Mouse (Mus musculus) heart, embryonic 13.5 days (tissue): ENCODE data around the gene Kctd20. TPM values are rescaled to one million over a fixed set of nuclear protein-coding genes. Genes with fewer than 3 reads are reported as not detected.

ENCODE experiments used
- ATAC-seq: fragments of 200-750 bp; cut with Nextera tagmentation; 2 replicates; pipeline ENCODE4 v1.8.0; 2017; ENCODE audit warnings: moderate TSS enrichment; ENCODE audit not compliant: insufficient number of reproducible peaks, low FRiP score, low TSS enrichment; ENCODE audit errors: extremely low read depth
- H3K27ac ChIP-seq: fragments of 300-500 bp; sonication (generic); replicated peaks from 2 replicates; pipeline ENCODE4 v1.5.1; 2015; ENCODE audit warnings: moderate library complexity, mild to moderate bottlenecking, inconsistent platforms
- H3K27me3 ChIP-seq: fragments of 300-500 bp; sonication (generic); replicated peaks from 2 replicates; pipeline ENCODE4 v1.6.1; 2015; ENCODE audit warnings: mild to moderate bottlenecking, inconsistent platforms
- H3K36me3 ChIP-seq: fragments of 300-500 bp; sonication (generic); 2 replicates; pipeline ENCODE4 v1.6.1; 2015; ENCODE audit warnings: mild to moderate bottlenecking, inconsistent platforms
- H3K4me1 ChIP-seq: fragments of 300-500 bp; sonication (generic); 2 replicates; pipeline ENCODE4 v1.6.1; 2015; ENCODE audit warnings: inconsistent platforms
- H3K4me2 ChIP-seq: fragments of 300-500 bp; sonication (generic); 2 replicates; pipeline ENCODE4 v1.6.1; 2015; ENCODE audit warnings: inconsistent platforms, mild to moderate bottlenecking, moderate library complexity
- H3K4me3 ChIP-seq: fragments of 300-500 bp; sonication (generic); 2 replicates; pipeline ENCODE4 v1.5.1; 2015; ENCODE audit warnings: moderate library complexity, mild to moderate bottlenecking, inconsistent platforms
- H3K9ac ChIP-seq: fragments of 300-500 bp; sonication (generic); 2 replicates; pipeline ENCODE4 v1.6.1; 2015; ENCODE audit warnings: inconsistent platforms, mild to moderate bottlenecking, moderate library complexity
- H3K9me3 ChIP-seq: fragments of 300-500 bp; sonication (generic); 2 replicates; pipeline ENCODE4 v1.6.1; 2016; ENCODE audit warnings: inconsistent platforms
- WGBS: fragments of 180-500 bp; shearing (Covaris S2); methylation state at CpG from one replicate; pipeline ENCODE4 v1.1.7; 2015; ENCODE audit warnings: mixed read lengths; 5-methylcytosine and 5-hydroxymethylcytosine counted together
- polyA plus RNA-seq: library from polyadenylated mRNA; unstranded; fragments of >200 nt; fragmentation: Nextera tagmentation; extraction: Ambion mirVana; gene quantifications from 2 replicates; pipeline ENCODE4 v1.2.1, GENCODE M21; 2015

Kctd20 gene
- polyA plus RNA-seq, 1 experiment from 2014 or later, result 59.9 TPM

DNA sequence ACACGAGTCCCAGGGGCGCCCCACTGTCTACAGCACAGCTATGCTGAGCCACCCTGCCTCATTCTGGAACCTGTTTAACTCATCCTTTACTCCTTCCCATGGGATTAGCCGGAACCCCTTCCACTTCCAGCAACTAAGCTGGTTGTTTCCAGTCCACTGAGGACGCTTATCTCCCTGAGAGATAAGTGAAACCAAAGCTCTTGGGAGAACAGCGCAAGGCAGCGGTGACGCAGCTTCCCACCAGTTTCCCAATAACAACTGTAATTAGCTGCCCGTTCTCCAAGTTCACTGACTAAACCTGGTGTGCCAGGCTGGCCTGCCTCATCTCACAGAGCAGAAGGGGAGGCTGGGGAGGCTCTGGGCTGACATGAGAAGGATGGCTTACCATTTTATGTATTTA lies 30.7 kb upstream of the Kctd20 start:
- Histone ChIP-seq H3K9ac (no peak overlapping the region), H3K36me3 (no peaks in the 10 kb centered on the region), H3K4me2 (peak overlapping the region; percentile 38), H3K4me1 (peaks cover 7% of the 10 kb centered on the region), H3K9me3 (no peaks in the 10 kb centered on the region), H3K27ac (no peak overlapping the region), H3K4me3 (no peak overlapping the region), H3K27me3 (no peaks in the 10 kb centered on the region)
- 26% methylated on average over 8 of the region's 8 CpGs for WGBS
- no peak for ATAC-seq

DNA sequence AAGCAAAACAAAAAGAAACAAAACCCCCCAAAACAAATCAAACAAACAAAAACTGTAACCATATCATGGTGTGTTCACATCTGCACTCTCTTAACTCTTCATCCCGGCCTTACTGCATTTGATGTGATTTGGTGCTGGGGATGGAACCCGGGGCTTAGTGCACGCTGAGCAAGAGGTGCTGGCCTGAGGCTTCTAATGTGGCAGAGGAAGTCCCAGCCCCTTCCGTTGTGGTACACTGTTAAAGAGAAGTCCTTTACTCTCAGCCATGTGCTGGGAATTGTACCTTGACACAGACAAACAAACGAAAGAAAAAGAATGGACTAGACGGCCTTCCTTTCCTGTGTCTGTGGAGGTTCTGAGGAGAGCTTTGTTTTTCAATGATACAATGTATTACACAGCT lies 29.7 kb upstream of the Kctd20 start:
- H3K9ac ChIP-seq, result no peak overlapping the region
- H3K4me3 ChIP-seq, result no peak overlapping the region
- H3K27me3 ChIP-seq, result no peaks in the 10 kb centered on the region
- H3K4me2 ChIP-seq, result no peak overlapping the region
- H3K36me3 ChIP-seq, result no peaks in the 10 kb centered on the region
- H3K4me1 ChIP-seq, result peaks cover 13% of the 10 kb centered on the region
- H3K9me3 ChIP-seq, result no peaks in the 10 kb centered on the region
- WGBS, result 54% methylated on average over 6 of the region's 6 CpGs
- no peak overlapping the region for H3K27ac ChIP-seq
- ATAC-seq, result no peak

DNA sequence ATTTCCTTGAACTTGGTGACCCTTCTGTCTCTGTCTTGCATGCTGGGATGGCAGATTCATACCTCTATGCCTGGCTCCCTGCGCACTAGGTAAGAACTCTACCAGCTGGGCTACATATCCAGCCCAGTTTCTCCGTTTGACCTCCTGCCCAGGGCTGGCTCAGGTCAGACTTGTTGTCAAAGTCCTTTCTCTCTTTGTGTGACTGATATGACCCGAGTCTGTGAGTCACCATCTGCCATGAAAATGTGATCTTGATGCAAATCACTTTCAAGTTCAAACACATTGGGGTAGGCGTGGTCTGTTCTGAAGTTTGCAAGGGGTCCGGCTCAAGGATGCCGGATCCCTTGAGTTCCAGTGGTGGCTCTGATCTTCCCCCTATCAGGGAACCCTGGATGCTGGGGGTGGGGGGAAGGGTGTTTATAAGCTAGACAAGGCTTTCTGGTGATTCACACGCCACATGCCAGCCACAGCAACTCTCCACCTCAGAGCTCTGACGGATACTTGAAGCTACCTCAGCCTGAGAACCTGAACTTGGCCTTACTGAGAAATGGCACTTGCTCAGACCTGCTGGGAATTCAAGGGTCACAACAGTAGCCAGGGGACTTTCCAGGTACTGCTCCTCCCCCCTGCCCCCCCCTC lies 26.7 kb upstream of the Kctd20 start:
- H3K36me3 ChIP-seq, result no peaks in the 10 kb centered on the region
- H3K4me1 ChIP-seq, result peaks cover 19% of the 10 kb centered on the region
- no peak overlapping the region for H3K4me2 ChIP-seq
- no peak overlapping the region for H3K4me3 ChIP-seq
- no peak overlapping the region for H3K27ac ChIP-seq
- ATAC-seq, result no peak
- no peak overlapping the region for H3K9ac ChIP-seq
- no peaks in the 10 kb centered on the region for H3K27me3 ChIP-seq
- 75% methylated on average over 8 of the region's 8 CpGs for WGBS
- H3K9me3 ChIP-seq, result no peaks in the 10 kb centered on the region

DNA sequence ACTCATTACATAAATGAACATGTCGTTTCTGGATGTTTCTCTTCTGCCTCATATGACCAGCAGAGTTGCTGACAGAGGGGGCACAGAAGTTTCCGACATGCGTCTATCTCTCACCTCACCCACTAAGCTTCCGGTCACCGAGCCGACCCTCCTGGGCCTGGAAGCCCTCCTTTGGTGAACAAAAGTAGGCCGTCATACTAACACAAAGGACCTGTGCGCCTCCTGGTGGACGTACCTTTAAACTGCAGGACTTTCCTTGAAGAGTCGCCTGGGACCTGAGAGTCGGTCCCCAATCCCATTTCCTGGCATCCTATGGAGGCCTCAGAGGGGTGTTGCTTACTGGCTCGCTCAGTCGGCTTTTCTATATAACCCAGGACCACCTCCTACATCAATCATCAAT lies 25.4 kb upstream of the Kctd20 start:
- no peaks in the 10 kb centered on the region for H3K36me3 ChIP-seq
- peak overlapping the region; percentile 39; the same call in 1 of the 2 replicates for H3K4me2 ChIP-seq
- WGBS, result 9% methylated on average over 13 of the region's 13 CpGs

DNA sequence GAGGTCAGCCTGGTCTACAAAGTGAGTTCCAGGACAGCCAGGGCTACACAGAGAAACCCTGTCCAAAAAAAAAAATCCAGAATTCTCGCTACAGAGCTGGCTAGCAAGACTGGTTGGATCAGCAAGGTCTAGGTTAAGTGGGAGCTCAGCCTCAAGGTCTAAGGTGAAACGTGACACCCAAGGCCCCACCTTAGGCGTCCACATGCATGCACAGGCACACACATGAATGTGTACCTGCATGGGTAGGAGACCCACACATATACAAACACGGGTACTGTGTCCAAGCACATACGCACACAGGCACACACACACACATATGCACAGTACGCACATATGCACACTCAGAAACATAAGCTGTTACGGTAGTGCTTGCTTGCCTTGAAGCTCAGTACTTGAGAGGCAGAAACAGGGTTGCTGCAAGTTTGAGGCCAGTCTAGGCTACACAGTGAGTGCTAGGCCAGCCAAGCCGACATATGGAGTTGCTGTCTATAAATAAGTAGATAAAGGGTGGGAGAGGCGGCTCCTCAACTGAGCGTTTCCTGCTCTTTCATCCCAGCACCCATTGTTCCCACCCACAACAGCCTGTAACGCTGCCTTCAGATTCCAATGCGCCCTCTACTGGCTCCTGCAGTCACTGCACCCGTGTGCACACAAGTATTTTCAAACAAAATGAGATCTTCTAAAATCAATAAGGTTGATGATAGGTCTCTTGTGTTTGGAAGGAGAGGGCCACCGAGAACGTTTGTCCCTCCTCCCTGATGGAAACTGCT lies 24.7 kb upstream of the Kctd20 start:
- H3K9me3 ChIP-seq, result no peaks in the 10 kb centered on the region

More for the DNA sequence above, 25.4 kb upstream of the Kctd20 start:
- Histone ChIP-seq H3K27me3 (no peaks in the 10 kb centered on the region), H3K9me3 (no peaks in the 10 kb centered on the region), H3K27ac (no peak overlapping the region), H3K9ac (0 out of 2 replicates have a peak overlapping the region, but pooled peaks have one; percentile 38), H3K4me3 (no peak overlapping the region), H3K4me1 (peaks cover 25% of the 10 kb centered on the region)
- no peak for ATAC-seq

DNA sequence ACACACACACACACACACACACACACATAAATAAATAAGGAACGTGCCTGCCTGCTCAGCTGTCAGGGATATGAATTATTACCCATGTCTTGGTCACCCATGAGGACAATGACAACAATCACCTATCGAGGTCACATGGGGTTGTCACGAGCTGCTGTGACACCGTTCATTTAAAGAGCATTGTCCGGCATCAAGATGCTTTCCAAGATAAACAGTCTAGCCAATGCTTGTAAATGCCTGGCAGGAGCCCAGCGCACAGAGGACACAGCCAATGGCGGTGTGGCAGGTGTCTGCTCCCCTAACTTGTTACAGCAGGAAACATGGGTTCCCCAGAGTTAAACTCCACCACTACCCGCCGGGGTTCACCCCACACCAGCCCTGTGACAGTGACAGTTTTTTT lies 23.7 kb upstream of the Kctd20 start:
- Histone ChIP-seq H3K9ac (no peak overlapping the region), H3K4me3 (no peak overlapping the region), H3K27ac (no peak overlapping the region), H3K9me3 (no peaks in the 10 kb centered on the region), H3K27me3 (no peaks in the 10 kb centered on the region), H3K4me2 (no peak overlapping the region), H3K4me1 (peaks cover 29% of the 10 kb centered on the region), H3K36me3 (no peaks in the 10 kb centered on the region)
- no peak for ATAC-seq
- WGBS, result 82% methylated on average over 9 of the region's 9 CpGs

More for the DNA sequence above, 24.7 kb upstream of the Kctd20 start:
- Histone ChIP-seq H3K27ac (no peak overlapping the region), H3K27me3 (no peaks in the 10 kb centered on the region), H3K4me3 (no peak overlapping the region), H3K4me2 (no peak overlapping the region), H3K9ac (no peak overlapping the region), H3K4me1 (peaks cover 29% of the 10 kb centered on the region), H3K36me3 (no peaks in the 10 kb centered on the region)
- ATAC-seq, result no peak
- WGBS, result 43% methylated on average over 15 of the region's 15 CpGs

DNA sequence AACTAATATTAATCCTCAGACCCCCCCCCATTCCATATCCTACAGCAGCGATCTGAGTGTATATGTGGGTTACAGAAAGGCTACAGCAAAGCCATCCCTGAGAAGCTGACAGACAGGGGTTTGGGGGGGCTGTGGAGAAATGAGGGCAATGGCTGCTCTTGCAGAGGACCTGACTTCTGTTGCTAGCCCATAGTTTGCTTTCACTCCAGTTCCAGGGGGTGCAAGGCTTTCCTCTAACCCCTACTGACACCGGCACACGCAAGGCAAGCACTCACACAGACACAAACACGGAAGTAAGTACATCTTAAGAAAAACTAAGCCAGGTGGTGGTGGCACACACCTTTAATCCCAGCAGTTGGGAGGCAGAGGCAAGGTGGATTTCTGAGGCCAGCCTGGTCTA lies 22.4 kb upstream of the Kctd20 start:
- H3K9me3 ChIP-seq, result no peaks in the 10 kb centered on the region
- no peak overlapping the region for H3K4me3 ChIP-seq
- no peak for ATAC-seq
- H3K27me3 ChIP-seq, result no peaks in the 10 kb centered on the region
- no peaks in the 10 kb centered on the region for H3K36me3 ChIP-seq
- no peak overlapping the region for H3K9ac ChIP-seq
- H3K4me2 ChIP-seq, result no peak overlapping the region
- WGBS, result 87% methylated on average over 4 of the region's 4 CpGs
- no peak overlapping the region for H3K27ac ChIP-seq
- peaks cover 31% of the 10 kb centered on the region for H3K4me1 ChIP-seq

DNA sequence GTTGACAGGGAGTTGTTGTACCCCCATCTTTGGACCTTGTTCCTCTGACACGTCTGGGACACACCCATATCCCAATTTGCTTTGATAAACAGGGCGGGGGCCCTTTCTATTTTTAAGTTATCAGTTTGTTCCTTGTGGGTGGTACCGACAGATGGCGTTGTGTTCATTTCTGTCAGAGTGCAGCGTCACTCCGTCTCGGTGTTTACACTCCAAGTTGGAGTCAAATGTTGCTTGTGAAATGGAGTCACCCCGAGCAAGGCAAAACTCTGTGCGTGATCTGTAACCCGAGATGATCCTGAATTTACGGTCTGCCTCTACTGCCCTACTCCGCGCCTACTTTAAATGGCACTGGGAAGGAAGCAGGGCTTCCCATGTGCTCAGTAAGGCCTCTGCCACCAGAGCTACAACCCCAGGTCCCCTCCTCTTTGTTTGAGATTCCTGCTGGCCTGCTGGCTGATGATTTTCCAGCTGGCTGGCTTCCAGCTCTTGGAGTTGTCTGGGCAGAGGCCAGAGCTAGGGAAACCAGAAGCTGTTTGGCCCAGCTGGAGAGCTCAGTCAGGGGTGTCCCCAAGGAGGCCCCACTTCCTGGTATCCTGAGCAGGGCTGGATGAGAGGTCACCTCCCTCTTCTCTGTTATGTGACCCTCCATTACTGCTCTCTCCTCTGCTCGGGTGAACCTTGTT lies 21.2 kb upstream of the Kctd20 start:
- H3K4me3 ChIP-seq, result peak overlapping the region; percentile 28
- peak overlapping the region; percentile 55 for H3K9ac ChIP-seq
- peak overlapping the region; percentile 92 for H3K27ac ChIP-seq
- H3K36me3 ChIP-seq, result no peaks in the 10 kb centered on the region
- ATAC-seq, result peak; percentile 61
- no peaks in the 10 kb centered on the region for H3K27me3 ChIP-seq
- H3K9me3 ChIP-seq, result no peaks in the 10 kb centered on the region
- 9% methylated on average over 14 of the region's 14 CpGs for WGBS
- H3K4me2 ChIP-seq, result peak overlapping the region; percentile 58
- peaks cover 31% of the 10 kb centered on the region for H3K4me1 ChIP-seq

DNA sequence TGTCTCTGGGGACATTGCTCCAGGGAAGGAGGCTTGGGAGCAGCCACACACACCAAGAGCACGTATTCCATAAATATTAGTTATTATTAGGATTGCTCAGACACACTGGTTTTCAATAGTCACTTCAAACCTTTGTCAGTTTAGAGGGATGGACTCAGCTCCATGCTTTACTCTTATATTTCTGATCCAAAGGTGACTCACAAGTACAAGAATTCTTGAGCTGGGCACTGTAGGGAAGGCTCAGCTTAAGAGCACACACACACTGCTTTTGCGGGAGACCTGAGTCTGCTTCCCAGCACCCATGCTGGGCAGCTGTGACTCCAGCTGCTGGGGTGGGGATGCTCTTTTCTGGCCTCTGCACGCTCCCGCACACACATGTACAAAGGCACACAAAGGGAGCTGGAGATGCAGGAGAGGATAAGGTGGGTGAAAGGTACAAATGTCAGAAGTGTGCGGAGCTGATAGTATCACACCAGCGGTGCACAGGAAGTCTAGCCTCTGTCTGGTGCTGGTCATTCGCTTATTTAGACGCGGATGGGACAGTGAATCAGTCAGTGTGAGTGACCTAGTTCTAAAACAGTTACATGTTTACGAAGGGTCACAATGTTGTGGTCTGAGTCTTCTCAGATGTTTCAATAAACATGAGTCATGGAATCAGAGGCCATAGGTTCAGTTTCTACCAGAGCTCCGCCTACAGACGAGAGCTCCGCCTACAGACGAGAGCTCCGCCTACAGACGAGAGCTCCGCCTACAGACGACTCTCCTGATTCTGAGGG lies 20.1 kb upstream of the Kctd20 start:
- no peak for ATAC-seq
- WGBS, result 87% methylated on average over 18 of the region's 18 CpGs
- no peaks in the 10 kb centered on the region for H3K27me3 ChIP-seq
- no peak overlapping the region for H3K9ac ChIP-seq
- no peaks in the 10 kb centered on the region for H3K9me3 ChIP-seq
- peak overlapping the region; percentile 92 for H3K27ac ChIP-seq
- no peak overlapping the region for H3K4me3 ChIP-seq
- no peaks in the 10 kb centered on the region for H3K36me3 ChIP-seq
- no peak overlapping the region for H3K4me2 ChIP-seq
- peaks cover 28% of the 10 kb centered on the region for H3K4me1 ChIP-seq

DNA sequence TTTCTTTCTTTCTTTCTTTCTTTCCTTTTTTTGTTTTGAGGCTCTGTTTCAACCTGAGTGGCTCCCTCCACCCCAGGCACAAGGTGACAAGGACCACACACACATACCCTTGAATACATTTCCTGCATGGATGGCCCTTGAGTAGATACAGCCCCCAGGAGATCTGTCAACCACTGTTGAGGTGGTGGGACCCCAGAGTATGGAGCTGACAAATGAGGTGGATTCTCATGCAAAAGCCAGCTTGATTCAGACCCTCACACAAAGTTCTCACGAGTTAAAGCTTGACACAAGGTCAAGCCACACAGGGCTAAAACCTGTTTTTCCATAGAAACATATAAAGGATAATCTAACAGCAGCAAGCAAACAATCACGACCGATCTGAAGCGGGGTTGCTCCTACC lies 19.5 kb upstream of the Kctd20 start:
- WGBS, result 86% methylated on average over 4 of the region's 4 CpGs

More for the DNA sequence above, 19.5 kb upstream of the Kctd20 start:
- Histone ChIP-seq H3K36me3 (no peaks in the 10 kb centered on the region), H3K9ac (no peak overlapping the region), H3K27ac (no peak overlapping the region), H3K9me3 (no peaks in the 10 kb centered on the region), H3K27me3 (no peaks in the 10 kb centered on the region), H3K4me3 (no peak overlapping the region), H3K4me2 (no peak overlapping the region), H3K4me1 (peaks cover 24% of the 10 kb centered on the region)
- no peak for ATAC-seq
